Mouse (Mus musculus) bone marrow macrophage, adult 2 months (primary cell): Measurements from ENCODE around the gene Cnep1r1. TPM values are rescaled to one million over a fixed set of nuclear protein-coding genes. Genes with fewer than 3 reads are reported as not detected.

ENCODE experiments used
- H3K27ac ChIP-seq: 2 replicates; pipeline ENCODE4 v1.5.1; 2012; ENCODE audit warnings: low read depth, low read length; ENCODE audit not compliant: insufficient read depth
- H3K4me1 ChIP-seq: 2 replicates; pipeline ENCODE4 v1.6.1; 2012; ENCODE audit warnings: low read length; ENCODE audit not compliant: control insufficient read depth, insufficient read depth
- H3K4me3 ChIP-seq: 2 replicates; pipeline ENCODE4 v1.5.1; 2012; ENCODE audit warnings: mild to moderate bottlenecking, low read length, moderate library complexity; ENCODE audit not compliant: insufficient read depth
- CTCF ChIP-seq: IDR thresholded peaks from 2 replicates; pipeline ENCODE4 v1.5.1; 2012; ENCODE audit warnings: low read depth, mild to moderate bottlenecking, low read length, moderate library complexity
- POLR2A ChIP-seq: IDR thresholded peaks from 2 replicates; pipeline ENCODE4 v1.6.1; 2012; ENCODE audit warnings: mild to moderate bottlenecking, low read depth, low read length, borderline replicate concordance
- polyA plus RNA-seq: library from polyadenylated mRNA; stranded (reverse); fragments of >200 nt; gene quantifications from 2 replicates; pipeline ENCODE4 v1.2.4, GENCODE M21; 2012; ENCODE audit not compliant: missing spikeins, insufficient read depth, insufficient read length

Cnep1r1 gene
- polyA plus RNA-seq, 1 experiment = 46.6 TPM

GRCm38 (mm10) chr8:88175264-88175663 is 56.7 kb downstream of the Cnep1r1 start:
- TF ChIP-seq POLR2A (no peak), CTCF (no peak)
- Histone ChIP-seq H3K27ac (no peak overlapping the region), H3K4me1 (peaks cover 9% of the 10 kb centered on the region), H3K4me3 (no peak overlapping the region)

GRCm38 (mm10) chr8:88177291-88177690 is 58.7 kb downstream of the Cnep1r1 start:
- TF ChIP-seq CTCF (no peak), POLR2A (no peak)
- Histone ChIP-seq H3K4me3 (no peak overlapping the region), H3K4me1 (peaks cover 9% of the 10 kb centered on the region), H3K27ac (no peak overlapping the region)

GRCm38 (mm10) chr8:88183121-88183520 is 64.6 kb downstream of the Cnep1r1 start:
- TF ChIP-seq CTCF (no peak), POLR2A (no peak)
- no peaks in the 10 kb centered on the region for H3K4me1 ChIP-seq
- H3K27ac ChIP-seq = no peak overlapping the region

More at GRCm38 (mm10) chr8:88183121-88183520, 64.6 kb downstream of the Cnep1r1 start:
- no peak overlapping the region for H3K4me3 ChIP-seq

Other genes with a start within 250 kb of the Cnep1r1 start
- gene Zfp423, start 159.2 kb upstream of the Cnep1r1 start, polyA plus RNA-seq = not detected in 2 replicates
- gene Heatr3, start 19.1 kb downstream of the Cnep1r1 start, polyA plus RNA-seq = 12.1 and 12.6 TPM in 2 replicates
- gene Tent4b, start 80.4 kb downstream of the Cnep1r1 start, polyA plus RNA-seq = 28.9 and 31.0 TPM in 2 replicates
- 145 and 146 TPM in 2 replicates for gene Adcy7, start 153.6 kb downstream of the Cnep1r1 start, polyA plus RNA-seq
- gene Brd7, start 243.4 kb downstream of the Cnep1r1 start, polyA plus RNA-seq = 92.1 and 96.7 TPM in 2 replicates